Mouse (Mus musculus) forelimb bud, embryonic 11.5 days (tissue): ENCODE results near the gene Plcg1.

Experiments used
- DNase-seq: peaks from one replicate; pipeline ENCODE4 v3.0.0-alpha.2; 2012; ENCODE audit warnings: low read depth, low spot score

Gene Plcg1

GRCm38 (mm10) chr2:160735706-160736310 lies 4.7 kb downstream of the Plcg1 start:
- no peak for DNase-seq

DNA sequence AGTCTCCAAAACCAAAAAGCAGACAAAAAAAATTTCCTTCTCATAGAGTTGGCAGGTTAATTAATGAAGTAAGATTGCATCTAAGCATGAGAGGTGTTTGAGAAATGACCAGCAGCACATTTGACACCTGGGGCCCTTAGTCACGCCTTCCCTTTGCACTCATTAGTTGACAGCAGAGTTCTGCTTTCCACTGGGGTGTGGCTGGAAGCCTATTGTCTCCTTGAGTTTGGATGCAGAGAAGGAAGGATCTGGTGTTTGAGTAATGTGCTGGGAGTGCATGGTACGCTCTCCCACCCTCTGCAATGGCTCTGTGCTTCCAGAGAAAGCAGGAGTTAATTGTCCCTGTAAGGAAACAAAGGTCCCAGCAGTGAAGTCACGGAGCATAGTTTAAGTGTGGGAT lies 5.4 kb downstream of the Plcg1 start:
- no peak for DNase-seq

DNA sequence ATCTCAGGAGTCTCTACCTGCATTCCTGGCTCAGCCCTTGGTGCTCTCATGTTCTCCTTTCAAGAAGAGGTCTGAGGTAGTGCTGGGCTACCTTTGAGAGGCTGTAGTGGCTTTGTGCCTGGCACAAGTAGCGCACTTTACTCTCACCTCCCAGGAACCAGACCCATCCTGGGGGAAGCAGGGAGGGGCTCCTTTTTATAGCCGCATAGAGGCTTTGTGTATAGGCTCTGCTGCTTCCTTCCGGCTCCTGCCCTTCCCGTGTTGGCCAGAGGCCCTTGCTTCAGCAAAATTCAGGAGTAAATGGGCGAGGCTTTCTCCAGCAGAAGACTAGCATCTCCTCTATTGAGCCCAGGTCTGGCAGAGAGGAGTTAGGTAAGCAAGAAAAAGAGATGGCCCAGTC lies 7.3 kb downstream of the Plcg1 start:
- DNase-seq: no peak

GRCm38 (mm10) chr2:160739647-160740356 lies 8.7 kb downstream of the Plcg1 start:
- DNase-seq: no peak

DNA sequence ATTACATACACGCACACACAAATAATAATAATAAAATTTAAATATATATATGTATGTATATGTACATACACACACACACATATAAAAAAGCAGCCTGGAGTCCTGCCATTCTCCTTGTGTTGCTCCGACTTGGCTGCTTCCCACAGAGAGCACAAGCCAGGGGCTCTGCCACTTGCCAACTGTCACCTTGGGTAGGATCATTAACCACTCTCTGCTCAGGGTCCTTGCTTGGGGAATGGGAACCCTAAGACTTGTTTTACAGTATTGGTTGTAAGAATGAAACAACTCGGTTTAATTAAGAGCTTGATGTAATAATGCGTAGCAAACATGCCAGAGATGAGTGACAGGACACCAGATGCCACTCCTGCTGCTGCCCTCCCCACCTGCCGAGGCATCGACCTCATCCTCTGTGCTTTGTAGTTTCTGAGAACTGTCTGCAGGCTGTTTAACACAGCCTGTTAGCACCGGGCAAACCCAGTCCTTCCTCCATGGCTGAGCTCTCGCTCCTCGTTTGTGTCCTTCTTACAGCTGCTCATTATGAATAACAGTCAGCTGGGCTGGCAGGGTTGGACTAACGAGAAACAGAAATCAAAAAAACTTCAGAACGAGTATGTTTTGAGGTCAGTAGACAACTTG lies 9.5 kb downstream of the Plcg1 start:
- DNase-seq: no peak

- DNase-seq: no peak
Observed at GRCm38 (mm10) chr2:160741580-160741979, 10.5 kb downstream of the Plcg1 start.

GRCm38 (mm10) chr2:160742161-160742609 lies 11.1 kb downstream of the Plcg1 start:
- no peak for DNase-seq

DNA sequence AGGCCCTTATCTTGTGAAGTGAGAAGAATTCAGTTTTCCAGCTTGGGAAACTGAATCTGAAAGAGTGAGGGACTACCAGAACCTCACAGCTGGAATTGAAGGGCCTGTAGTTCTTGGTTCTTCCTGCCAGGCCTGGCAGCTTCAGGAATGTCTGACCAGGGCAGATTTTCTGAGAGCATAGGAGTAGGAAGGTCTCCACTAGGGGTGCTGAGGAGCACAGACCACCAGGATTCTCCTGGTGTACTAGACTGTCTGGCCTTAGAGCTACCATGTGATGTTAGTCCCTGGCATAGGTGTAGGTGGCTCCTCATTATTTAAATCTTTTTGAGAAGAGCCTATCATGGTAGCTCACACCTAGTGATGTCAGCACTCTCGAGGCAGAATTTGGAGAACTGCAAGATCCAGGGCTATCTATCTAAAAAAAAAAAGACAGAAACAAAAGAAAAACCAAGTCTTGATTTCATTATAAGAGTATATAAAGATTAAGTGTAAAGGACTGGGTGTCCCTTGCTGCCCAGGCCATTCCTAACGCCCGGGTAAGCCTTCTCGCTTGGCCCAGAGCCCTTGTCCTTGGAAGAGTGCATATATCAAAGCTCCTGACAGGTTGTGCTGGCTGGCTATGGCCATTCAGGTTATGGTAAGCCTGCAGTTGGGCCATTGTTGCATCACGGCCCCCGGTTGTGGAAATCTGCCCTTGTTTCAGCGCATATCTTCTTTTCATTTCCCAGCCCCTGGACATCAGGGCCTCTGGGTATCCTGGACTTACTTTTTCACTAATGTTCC lies 13.1 kb downstream of the Plcg1 start:
- DNase-seq: peak; percentile 45

DNA sequence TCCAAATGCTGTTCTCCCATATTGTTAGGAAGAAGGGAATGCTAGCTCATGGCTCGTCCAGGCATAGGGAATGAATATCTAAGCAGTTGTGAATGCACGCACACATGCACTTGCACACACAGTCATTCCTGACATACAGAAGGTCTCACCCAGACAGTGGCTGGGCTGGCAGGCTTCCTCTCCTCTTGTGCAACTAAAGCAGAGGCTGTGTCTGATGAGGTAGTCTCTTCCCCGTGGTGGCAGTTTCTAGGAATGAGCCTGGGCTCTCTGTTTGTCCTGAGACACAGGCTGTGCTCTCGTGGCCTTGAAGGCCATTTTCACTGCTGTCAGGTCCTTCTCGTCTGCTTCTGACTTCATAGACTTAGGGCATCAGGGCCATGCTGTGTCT lies 13.7 kb downstream of the Plcg1 start:
- no peak for DNase-seq

- no peak for DNase-seq
Observed at GRCm38 (mm10) chr2:160745497-160745896, 14.4 kb downstream of the Plcg1 start.

- DNase-seq: no peak
Observed at GRCm38 (mm10) chr2:160746637-160747036, 15.5 kb downstream of the Plcg1 start.

DNA sequence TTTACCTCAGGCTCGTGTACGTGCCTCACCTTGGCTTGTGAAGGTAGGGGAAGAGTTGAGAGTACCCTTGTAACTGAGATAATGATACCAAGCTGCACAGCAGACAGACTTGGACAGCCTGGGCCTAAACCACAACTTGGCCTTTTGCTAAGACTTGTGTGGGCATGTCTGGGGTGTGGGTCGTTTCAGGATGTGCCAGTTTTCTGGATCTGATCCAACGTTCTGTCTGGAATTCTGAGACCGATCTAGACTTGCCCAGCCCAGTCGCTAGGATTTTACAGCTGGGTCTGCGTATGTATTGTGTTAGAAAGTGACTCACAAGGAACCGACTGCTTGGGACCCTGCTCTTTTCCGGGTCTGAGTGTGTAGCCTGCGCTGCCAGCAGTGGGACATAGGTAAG lies 16.0 kb downstream of the Plcg1 start:
- DNase-seq: no peak

GRCm38 (mm10) chr2:160756583-160757203 lies 25.6 kb downstream of the Plcg1 start:
- no peak for DNase-seq

GRCm38 (mm10) chr2:160760433-160761184 lies 29.5 kb downstream of the Plcg1 start:
- no peak for DNase-seq

- DNase-seq: no peak
Observed at GRCm38 (mm10) chr2:160763816-160764215, 32.7 kb downstream of the Plcg1 start.

- no peak for DNase-seq
Observed at GRCm38 (mm10) chr2:160764386-160764785, 33.3 kb downstream of the Plcg1 start.

GRCm38 (mm10) chr2:160765096-160765495 lies 34.0 kb downstream of the Plcg1 start:
- DNase-seq: no peak

GRCm38 (mm10) chr2:160766371-160766771 lies 35.3 kb downstream of the Plcg1 start:
- no peak for DNase-seq

DNA sequence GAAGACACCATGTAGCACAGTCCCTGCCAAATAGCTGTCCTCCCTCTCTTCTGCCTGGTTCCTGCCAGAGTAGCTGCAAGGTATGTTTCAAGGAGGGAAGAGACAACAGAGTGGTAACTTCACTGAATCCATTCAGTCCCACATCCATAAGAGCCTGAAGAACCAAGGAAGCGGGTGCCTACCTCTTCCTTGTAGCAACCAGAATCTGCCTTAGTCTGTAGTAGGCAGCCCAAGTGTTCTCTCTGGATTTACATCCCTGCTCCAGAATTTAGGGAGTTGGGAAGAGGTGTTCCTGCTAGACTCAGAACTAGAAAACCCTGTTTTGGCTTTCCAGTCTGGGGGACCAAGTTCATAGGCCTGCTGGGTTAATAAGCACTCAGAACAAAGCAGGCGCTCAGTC lies 36.1 kb downstream of the Plcg1 start:
- DNase-seq: no peak

- DNase-seq: no peak
Observed at GRCm38 (mm10) chr2:160768097-160768695, 37.1 kb downstream of the Plcg1 start.

- no peak for DNase-seq
Observed at GRCm38 (mm10) chr2:160768997-160769396, 37.9 kb downstream of the Plcg1 start.
